Mouse (Mus musculus) lung, postnatal 36 days (tissue): ENCODE measurements around the gene 4930470P17Rik.
"Not testable (repeated sequence)": the region's sequence is repeated elsewhere in the genome, so short reads cannot be mapped to it uniquely, and the experiment has no call there.

Experiments used
- DNase-seq: peaks from one replicate; pipeline ENCODE4 v3.0.0; 2022; ENCODE audit warnings: mixed read lengths

4930470P17Rik gene

GRCm38 (mm10) chr2:170601917-170602316, at the start of gene 4930470P17Rik:
4930470P17Rik (minus strand) TSS chr2:170602017.
- no peak for DNase-seq

DNA sequence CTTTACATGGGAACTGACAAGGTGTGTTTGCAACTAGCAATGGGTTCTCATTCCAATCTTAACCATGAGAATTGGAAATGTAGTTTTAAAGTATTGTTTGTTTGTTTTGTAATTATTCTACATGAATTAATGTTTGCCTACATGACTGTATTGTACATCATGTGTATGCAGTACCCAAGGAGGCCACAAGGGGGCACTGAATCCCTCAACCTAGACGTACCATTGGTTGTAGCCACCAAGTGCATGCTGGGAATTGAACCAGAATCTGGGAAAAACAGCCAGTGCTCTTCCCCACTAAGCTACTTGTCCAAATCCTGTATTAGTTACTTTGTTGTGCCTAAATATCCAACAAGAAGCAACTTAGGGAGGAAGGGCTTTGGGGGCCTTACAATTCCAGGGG, 49.7 kb upstream of the 4930470P17Rik start:
- DNase-seq: no peak

DNA sequence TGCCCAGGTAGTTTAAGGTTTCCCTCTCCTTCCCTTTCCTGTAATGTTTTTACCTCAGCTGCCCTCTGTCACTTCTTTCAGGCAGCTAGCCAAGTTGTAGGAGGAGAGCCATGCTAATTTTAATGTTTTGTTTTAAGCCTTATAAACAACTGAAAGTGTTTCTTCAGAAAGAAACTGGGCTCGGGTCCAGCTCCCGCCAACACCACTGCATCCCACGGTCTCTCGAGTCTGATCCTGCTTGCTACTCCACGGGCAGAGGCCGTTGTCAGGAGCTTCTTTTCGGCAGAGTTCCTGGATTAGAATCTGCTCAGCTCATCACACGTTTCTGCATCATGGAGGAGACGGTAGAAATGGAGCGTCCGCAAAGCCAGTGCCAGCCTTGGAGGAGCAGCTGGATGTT, 46.7 kb upstream of the 4930470P17Rik start:
- DNase-seq: no peak

- DNase-seq: no peak
Measured at GRCm38 (mm10) chr2:170646201-170646600, 44.4 kb upstream of the 4930470P17Rik start.

- no peak for DNase-seq
Measured at GRCm38 (mm10) chr2:170642338-170642806, 40.6 kb upstream of the 4930470P17Rik start.

GRCm38 (mm10) chr2:170640281-170640680, 38.5 kb upstream of the 4930470P17Rik start:
- no peak for DNase-seq

GRCm38 (mm10) chr2:170638746-170639145, 36.9 kb upstream of the 4930470P17Rik start:
- no peak for DNase-seq

DNA sequence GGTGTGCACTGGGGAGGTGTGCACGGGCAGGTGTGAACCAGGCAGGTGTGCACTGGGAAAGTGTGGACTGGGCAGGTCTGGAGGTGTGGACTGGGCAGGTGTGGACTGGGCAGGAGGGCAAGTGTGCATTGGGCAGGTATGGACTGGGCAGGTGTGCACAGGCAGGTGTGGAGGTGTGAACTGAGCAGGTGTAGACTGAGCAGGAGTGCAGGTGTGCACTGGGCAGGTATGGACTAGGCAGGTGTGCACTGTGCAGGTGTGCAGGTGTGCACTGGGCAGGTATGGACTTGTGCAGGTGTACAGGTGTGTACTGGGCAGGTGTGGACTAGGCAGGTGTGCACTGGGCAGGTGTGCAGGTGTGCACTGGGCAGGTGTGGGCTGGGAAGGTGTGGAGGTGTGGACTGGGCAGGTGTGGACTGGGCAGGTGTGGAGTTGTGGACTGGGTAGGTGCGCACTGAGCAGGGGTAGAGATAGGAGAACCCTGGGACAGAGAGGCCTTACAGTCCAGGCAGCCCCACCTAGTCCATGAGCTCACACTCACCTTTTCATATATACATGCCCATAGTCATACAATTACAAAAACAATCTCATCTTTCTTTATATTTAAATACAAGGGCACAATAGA, 31.3 kb upstream of the 4930470P17Rik start:
- DNase-seq: no peak

DNA sequence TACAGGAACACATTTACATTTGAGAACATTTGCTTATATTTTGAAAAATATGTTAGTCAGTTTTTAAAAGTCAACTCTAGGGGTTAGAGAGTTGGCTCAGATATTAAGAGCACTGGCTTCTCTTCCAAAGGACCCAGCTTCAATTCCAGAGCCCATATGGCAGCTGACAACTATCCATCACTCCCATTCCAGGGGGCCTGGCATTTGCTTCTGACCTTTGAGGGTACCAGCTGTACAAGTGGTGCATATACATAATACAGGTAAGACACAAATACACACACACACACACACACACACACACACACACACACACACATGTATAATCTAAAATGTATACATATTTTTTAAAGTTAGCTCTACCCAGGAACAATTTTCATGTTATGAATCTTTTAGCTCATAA, 30.6 kb upstream of the 4930470P17Rik start:
- no peak for DNase-seq

DNA sequence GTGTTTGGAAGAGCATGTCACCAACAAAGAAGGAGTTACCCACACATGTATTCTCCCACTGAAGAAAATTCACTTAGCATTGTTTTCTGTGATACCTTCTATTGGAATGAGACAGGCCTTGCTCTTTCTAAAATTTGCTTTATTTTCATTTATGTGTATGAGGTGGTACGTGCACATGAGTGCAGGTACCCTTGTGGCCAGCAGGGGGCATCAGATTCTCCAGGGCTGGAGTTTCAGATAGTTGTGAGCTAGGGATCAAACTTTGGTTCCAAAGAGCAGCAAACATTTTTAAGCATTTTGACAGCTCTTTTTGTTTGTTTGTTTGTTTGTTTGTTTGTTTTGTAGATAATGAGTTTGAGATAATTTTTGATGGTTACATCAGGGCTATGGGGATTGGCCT, 29.6 kb upstream of the 4930470P17Rik start:
- DNase-seq: no peak

DNA sequence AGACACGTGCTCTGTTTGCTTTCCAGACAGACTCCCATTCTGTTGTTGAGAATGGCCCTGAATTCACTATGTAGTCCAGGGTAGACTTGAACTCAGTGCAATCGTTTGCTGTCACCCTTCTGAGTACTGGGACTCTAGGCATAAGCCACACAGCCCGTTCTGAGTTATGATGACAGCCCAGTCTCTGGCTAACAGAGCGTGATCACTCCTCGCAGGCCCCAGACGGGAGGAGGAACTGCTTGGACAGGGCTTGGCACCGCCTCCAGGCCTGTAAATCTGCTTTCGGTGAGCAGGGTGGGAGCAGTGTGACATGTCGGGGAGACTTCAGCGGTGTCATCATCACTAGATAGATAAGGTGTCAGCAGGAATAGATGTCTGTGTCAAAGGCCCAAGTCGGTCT, 28.7 kb upstream of the 4930470P17Rik start:
- DNase-seq: no peak

DNA sequence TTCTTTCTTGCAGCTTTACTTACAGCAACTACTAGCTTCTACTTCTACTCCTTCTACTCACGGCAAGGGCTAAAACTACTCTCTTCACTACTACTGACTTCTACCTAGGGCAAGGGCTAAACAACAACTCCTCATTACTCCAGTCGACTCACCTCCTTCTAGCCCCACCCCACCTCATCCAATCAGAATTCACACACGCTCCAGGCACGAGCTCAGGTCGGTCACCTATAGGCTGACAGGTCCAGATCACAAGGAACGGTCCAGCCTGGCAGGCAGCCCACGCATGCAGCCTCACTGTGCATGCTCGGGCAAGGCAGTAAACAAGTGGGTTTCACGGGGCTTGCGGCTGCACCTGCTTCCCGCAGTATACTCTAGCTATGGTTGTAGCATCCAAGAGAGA, 26.2 kb upstream of the 4930470P17Rik start:
- not testable (repeated sequence) for DNase-seq

DNA sequence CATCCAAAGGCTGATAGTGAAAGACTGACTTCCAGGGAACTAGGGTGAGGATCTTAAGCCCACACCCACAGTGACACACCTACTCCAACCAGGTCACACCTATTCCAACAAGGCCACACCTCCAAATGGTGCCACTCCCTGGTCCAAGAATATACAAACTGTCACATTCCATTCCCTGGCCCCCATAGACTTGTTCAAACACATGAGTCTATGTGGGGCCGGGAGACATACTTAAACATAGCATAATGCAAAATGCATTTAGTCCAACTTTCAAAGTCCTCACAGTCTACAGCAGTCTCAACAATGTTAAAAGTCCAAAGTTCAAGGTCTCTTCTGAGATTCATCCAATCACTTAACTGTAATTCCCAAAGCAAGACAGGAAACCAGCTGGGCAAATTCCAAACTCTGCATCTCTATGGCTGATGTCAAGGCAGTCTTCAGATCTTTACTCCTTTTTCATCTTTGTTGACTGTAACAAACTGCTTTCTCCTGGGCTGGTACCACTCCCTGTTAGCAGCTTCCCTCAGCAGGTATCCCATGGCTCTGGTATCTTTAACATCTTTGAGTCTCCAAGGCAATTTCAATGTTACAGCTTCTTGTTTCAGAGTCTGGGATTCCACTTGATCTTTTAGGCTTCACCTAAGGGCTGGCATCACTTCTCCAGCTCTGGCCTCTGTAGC, 22.5 kb upstream of the 4930470P17Rik start:
- DNase-seq: not testable (repeated sequence)

- DNase-seq: no peak
Measured at GRCm38 (mm10) chr2:170622985-170623384, 21.2 kb upstream of the 4930470P17Rik start.

- DNase-seq: no peak
Measured at GRCm38 (mm10) chr2:170618862-170619492, 17.2 kb upstream of the 4930470P17Rik start.

GRCm38 (mm10) chr2:170611794-170612193, 10.0 kb upstream of the 4930470P17Rik start:
- not testable (repeated sequence) for DNase-seq

DNA sequence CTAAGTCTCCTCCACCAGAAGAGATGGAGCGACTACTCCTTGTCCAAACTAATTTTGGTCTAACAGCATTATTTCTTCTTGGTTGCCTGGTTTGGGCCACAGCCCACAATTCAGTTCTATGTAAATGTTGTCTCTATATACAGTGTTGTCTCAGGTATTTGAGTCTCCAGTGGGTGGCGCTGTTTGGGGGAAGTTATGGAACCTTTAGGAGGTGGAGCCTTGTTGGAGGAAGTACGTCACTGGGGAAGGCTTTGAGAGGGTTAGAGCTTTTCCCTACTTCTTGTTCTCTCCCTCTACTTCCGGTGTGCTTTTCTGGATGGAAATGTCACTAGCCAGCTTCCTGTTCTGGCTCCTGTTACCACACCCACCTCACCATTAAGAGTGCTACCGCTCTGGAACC, 646 bp downstream of the 4930470P17Rik start:
- no peak for DNase-seq

DNA sequence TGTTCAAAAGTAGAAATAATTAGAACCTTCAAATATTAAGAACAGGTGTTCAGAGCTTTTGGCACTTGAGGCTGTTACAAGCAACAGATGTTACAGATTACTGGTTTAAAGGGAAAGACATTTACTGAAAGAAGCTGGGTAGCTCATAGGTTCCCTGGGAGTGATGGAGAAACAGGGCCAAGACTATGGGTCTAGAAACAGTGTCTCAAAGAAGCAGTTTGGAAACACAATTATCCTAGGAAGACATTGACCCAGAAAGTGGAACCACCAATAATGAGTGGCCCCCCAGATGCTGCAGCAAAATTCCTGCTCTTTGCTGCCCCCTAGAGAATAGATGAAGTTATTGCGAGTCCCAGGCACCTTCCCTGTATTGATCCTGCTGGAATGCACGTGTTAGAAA, 4.2 kb downstream of the 4930470P17Rik start:
- DNase-seq: no peak

GRCm38 (mm10) chr2:170596726-170597125, 5.1 kb downstream of the 4930470P17Rik start:
- DNase-seq: peak; percentile 56

DNA sequence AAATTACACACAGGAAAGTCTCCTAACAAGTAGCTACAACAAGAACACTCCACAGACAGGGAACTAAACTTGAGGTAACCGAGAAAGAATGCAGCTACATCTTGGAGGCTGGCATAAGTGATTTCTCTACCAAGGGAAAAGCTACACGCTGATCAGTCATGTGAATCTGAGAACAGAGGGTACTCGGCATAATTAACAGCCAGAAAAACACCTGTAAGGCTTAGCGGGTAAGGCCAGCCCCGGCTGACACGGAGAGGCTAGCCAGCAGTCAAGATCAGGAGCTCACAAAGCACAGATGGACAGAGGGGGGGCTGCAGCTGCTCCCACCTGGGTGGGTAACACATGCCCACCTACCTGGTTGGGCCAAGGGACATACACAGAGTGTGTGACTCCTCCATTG, 9.7 kb downstream of the 4930470P17Rik start:
- DNase-seq: no peak

DNA sequence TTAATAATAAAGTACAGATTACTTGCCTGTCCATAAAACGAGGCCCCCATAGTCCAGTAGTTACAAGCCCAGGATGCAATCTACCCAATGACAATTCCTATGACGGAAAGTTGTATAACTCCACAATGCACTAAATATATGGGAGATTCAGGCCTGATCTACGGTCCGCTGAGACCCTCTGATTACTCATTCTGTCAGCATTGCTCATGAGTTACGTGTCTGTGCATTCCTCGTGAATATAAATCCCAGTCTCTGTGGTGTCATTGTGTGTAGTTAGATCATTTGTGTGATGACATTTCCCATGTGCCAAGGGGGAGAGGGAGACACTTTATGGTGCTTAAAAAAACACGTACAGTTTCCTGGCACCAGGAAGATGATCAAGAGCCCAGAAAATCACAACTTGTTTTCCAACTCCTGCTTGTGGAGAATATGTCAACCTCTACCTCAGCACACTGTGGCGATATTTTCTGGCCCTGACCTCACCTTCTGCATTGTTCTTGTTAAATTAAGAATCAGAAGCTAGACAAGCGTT, 13.4 kb downstream of the 4930470P17Rik start:
- DNase-seq: no peak

GRCm38 (mm10) chr2:170584678-170585077, 17.1 kb downstream of the 4930470P17Rik start:
- no peak for DNase-seq

DNA sequence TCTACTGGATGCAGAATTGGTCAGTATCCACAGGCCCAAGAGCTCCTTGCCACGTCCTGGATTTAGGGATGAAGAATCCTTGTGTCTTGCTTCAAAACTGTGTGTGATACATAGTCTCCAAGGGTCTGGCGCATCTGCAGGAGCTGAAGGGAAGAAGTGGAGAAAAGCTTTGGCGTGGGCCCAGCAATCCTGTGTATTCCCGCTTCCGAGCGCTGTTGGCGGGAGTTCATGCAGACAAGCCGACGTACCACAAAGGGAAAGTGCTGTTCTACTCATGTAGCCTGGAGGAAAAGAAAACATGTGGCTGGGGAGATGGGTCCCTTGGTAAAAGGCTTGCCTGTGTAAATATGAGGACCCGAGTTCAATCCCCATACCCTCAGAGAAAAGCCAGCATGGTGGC, 22.3 kb downstream of the 4930470P17Rik start:
- no peak for DNase-seq

DNA sequence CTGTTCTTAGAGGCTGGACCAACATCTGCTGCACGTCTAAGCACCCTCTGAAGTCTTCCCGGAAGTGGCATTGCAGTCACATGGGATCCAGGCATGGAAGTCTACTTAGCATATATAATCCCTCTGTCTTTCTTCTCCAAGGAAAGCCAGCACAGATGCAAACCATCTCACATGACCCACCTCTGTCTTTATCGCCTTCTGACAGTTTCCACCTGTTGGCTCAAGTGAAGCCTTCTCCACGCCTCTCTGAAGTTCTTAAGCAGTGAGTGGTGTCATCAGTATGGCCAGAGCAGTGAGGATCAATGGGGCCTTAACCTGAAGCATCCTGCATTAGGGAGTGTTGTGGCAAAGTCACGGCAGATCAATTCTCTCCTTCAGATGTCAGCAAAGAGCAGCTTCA, 23.2 kb downstream of the 4930470P17Rik start:
- DNase-seq: no peak
